Mouse (Mus musculus): ENCODE results near the gene Ngef. TPM values are rescaled to one million over a fixed set of nuclear protein-coding genes. Genes with fewer than 3 reads are reported as not detected.

The Ngef gene
- total RNA-seq, 1 experiment, result 1.2 TPM

- H3K9ac ChIP-seq (ENCODE audit: insufficient read depth, low read depth, low read length, poor library complexity, severe bottlenecking), result no peak overlapping the region
- no peak overlapping the region for H3K27ac ChIP-seq (ENCODE audit: insufficient read depth, low read depth, low read length, poor library complexity, severe bottlenecking)
- no peak overlapping the region for H3K4me3 ChIP-seq (ENCODE audit: insufficient read depth in 1 of 2, low read depth in 1 of 2, low read length in 2 of 2, poor library complexity in 1 of 2, severe bottlenecking in 1 of 2)
- H3K9me3 ChIP-seq (ENCODE audit: control insufficient read depth, insufficient read depth, low read depth, low read length), result no peaks in the 10 kb centered on the region
- no peaks in the 10 kb centered on the region for H3K4me1 ChIP-seq (ENCODE audit: control insufficient read depth in 2 of 2, insufficient read depth in 2 of 2, low read length in 2 of 2, poor library complexity in 1 of 2)
- in situ Hi-C loops (cut with MboI; ENCODE audit: low sequenced_read_pairs in 2 of 2, unreplicated experiment in 2 of 2), result no loop called here
- H3K36me3 ChIP-seq (ENCODE audit: control insufficient read depth, insufficient read depth, low read length, poor library complexity, severe bottlenecking), result no peaks in the 10 kb centered on the region
- DNase-seq (ENCODE audit: low read depth, low spot score), result no peak
- no peak for TF ChIP-seq CHD2 (IDR thresholded peaks at IDR 0.05; ENCODE audit: low read depth, low read length)
- TF ChIP-seq MAFK (IDR thresholded peaks at IDR 0.05; ENCODE audit: insufficient read depth, low read depth, low read length), result no peak
- no peak for TF ChIP-seq ZC3H11A (IDR thresholded peaks at IDR 0.05; ENCODE audit: borderline replicate concordance, low read depth, low read length)
- TF ChIP-seq HCFC1 (IDR thresholded peaks at IDR 0.05; ENCODE audit: borderline replicate concordance, insufficient read depth, low read length), result no peak
- no peak for TF ChIP-seq ZNF384 (IDR thresholded peaks at IDR 0.05; ENCODE audit: low read depth, low read length)
Measured at GRCm38 (mm10) chr1:87574785-87575184, 1.1 kb upstream of the Ngef start.

DNA sequence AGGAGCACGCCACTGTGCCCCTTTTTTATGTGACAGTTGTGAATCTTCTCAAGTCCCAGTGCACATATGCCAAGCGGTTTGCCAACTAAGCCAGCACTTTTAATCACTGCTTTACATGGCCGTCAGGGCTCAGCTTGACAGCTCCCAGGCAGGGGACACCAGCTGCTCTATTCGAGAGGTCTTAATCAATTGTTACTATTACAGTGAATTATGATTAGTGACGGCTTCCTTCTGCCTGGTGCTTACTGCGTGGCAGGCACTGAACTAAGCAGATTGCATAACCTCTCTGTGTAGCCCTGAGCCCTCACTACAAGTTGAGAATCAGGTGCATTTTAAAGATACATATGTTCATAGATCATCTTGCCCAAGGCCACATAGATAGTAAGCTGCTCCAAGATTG, 683 bp upstream of the Ngef start:
- H3K27ac ChIP-seq (ENCODE audit: insufficient read depth, low read depth, low read length, poor library complexity, severe bottlenecking), result no peak overlapping the region
- no peak for DNase-seq (ENCODE audit: low read depth, low spot score)
- TF ChIP-seq MAFK (IDR thresholded peaks at IDR 0.05; ENCODE audit: insufficient read depth, low read depth, low read length) (no peak), ZC3H11A (IDR thresholded peaks at IDR 0.05; ENCODE audit: borderline replicate concordance, low read depth, low read length) (no peak), CHD2 (IDR thresholded peaks at IDR 0.05; ENCODE audit: low read depth, low read length) (no peak), HCFC1 (IDR thresholded peaks at IDR 0.05; ENCODE audit: borderline replicate concordance, insufficient read depth, low read length) (no peak), ZNF384 (IDR thresholded peaks at IDR 0.05; ENCODE audit: low read depth, low read length) (no peak)
- H3K4me3 ChIP-seq (ENCODE audit: insufficient read depth in 1 of 2, low read depth in 1 of 2, low read length in 2 of 2, poor library complexity in 1 of 2, severe bottlenecking in 1 of 2), result no peak overlapping the region
- in situ Hi-C loops (cut with MboI; ENCODE audit: low sequenced_read_pairs in 2 of 2, unreplicated experiment in 2 of 2), result no loop called here
- no peak overlapping the region for H3K9ac ChIP-seq (ENCODE audit: insufficient read depth, low read depth, low read length, poor library complexity, severe bottlenecking)
- no peaks in the 10 kb centered on the region for H3K36me3 ChIP-seq (ENCODE audit: control insufficient read depth, insufficient read depth, low read length, poor library complexity, severe bottlenecking)
- no peaks in the 10 kb centered on the region for H3K4me1 ChIP-seq (ENCODE audit: control insufficient read depth in 2 of 2, insufficient read depth in 2 of 2, low read length in 2 of 2, poor library complexity in 1 of 2)
- H3K9me3 ChIP-seq (ENCODE audit: control insufficient read depth, insufficient read depth, low read depth, low read length), result no peaks in the 10 kb centered on the region

- DNase-seq (ENCODE audit: low read depth, low spot score), result no peak
- Histone ChIP-seq H3K36me3 (ENCODE audit: control insufficient read depth, insufficient read depth, low read length, poor library complexity, severe bottlenecking) (no peaks in the 10 kb centered on the region), H3K4me3 (ENCODE audit: insufficient read depth in 1 of 2, low read depth in 1 of 2, low read length in 2 of 2, poor library complexity in 1 of 2, severe bottlenecking in 1 of 2) (no peak overlapping the region), H3K27ac (ENCODE audit: insufficient read depth, low read depth, low read length, poor library complexity, severe bottlenecking) (no peak overlapping the region), H3K9ac (ENCODE audit: insufficient read depth, low read depth, low read length, poor library complexity, severe bottlenecking) (no peak overlapping the region), H3K4me1 (ENCODE audit: control insufficient read depth in 2 of 2, insufficient read depth in 2 of 2, low read length in 2 of 2, poor library complexity in 1 of 2) (no peaks in the 10 kb centered on the region), H3K9me3 (ENCODE audit: control insufficient read depth, insufficient read depth, low read depth, low read length) (no peaks in the 10 kb centered on the region)
- TF ChIP-seq MAFK (IDR thresholded peaks at IDR 0.05; ENCODE audit: insufficient read depth, low read depth, low read length) (no peak), HCFC1 (IDR thresholded peaks at IDR 0.05; ENCODE audit: borderline replicate concordance, insufficient read depth, low read length) (no peak), CHD2 (IDR thresholded peaks at IDR 0.05; ENCODE audit: low read depth, low read length) (no peak), ZNF384 (IDR thresholded peaks at IDR 0.05; ENCODE audit: low read depth, low read length) (no peak), ZC3H11A (IDR thresholded peaks at IDR 0.05; ENCODE audit: borderline replicate concordance, low read depth, low read length) (no peak)
- in situ Hi-C loops (cut with MboI; ENCODE audit: low sequenced_read_pairs in 2 of 2, unreplicated experiment in 2 of 2), result no loop called here
Measured at GRCm38 (mm10) chr1:87573261-87573660, 409 bp downstream of the Ngef start.

- TF ChIP-seq ZC3H11A (IDR thresholded peaks at IDR 0.05; ENCODE audit: borderline replicate concordance, low read depth, low read length) (no peak), CHD2 (IDR thresholded peaks at IDR 0.05; ENCODE audit: low read depth, low read length) (no peak), ZNF384 (IDR thresholded peaks at IDR 0.05; ENCODE audit: low read depth, low read length) (no peak), MAFK (IDR thresholded peaks at IDR 0.05; ENCODE audit: insufficient read depth, low read depth, low read length) (no peak), HCFC1 (IDR thresholded peaks at IDR 0.05; ENCODE audit: borderline replicate concordance, insufficient read depth, low read length) (no peak)
- H3K9ac ChIP-seq (ENCODE audit: insufficient read depth, low read depth, low read length, poor library complexity, severe bottlenecking), result no peak overlapping the region
- in situ Hi-C loops (cut with MboI; ENCODE audit: low sequenced_read_pairs in 2 of 2, unreplicated experiment in 2 of 2), result no loop called here
- H3K36me3 ChIP-seq (ENCODE audit: control insufficient read depth, insufficient read depth, low read length, poor library complexity, severe bottlenecking), result no peaks in the 10 kb centered on the region
- no peak overlapping the region for H3K27ac ChIP-seq (ENCODE audit: insufficient read depth, low read depth, low read length, poor library complexity, severe bottlenecking)
- peak; percentile 47 for DNase-seq (ENCODE audit: low read depth, low spot score)
- no peak overlapping the region for H3K4me3 ChIP-seq (ENCODE audit: insufficient read depth in 1 of 2, low read depth in 1 of 2, low read length in 2 of 2, poor library complexity in 1 of 2, severe bottlenecking in 1 of 2)
- no peaks in the 10 kb centered on the region for H3K9me3 ChIP-seq (ENCODE audit: control insufficient read depth, insufficient read depth, low read depth, low read length)
- no peaks in the 10 kb centered on the region for H3K4me1 ChIP-seq (ENCODE audit: control insufficient read depth in 2 of 2, insufficient read depth in 2 of 2, low read length in 2 of 2, poor library complexity in 1 of 2)
Measured at GRCm38 (mm10) chr1:87568398-87568797, 5.3 kb downstream of the Ngef start.

- in situ Hi-C loops (cut with MboI; ENCODE audit: low sequenced_read_pairs in 2 of 2, unreplicated experiment in 2 of 2), result no loop called here
- Histone ChIP-seq H3K9me3 (ENCODE audit: control insufficient read depth, insufficient read depth, low read depth, low read length) (no peaks in the 10 kb centered on the region), H3K36me3 (ENCODE audit: control insufficient read depth, insufficient read depth, low read length, poor library complexity, severe bottlenecking) (no peaks in the 10 kb centered on the region), H3K9ac (ENCODE audit: insufficient read depth, low read depth, low read length, poor library complexity, severe bottlenecking) (no peak overlapping the region), H3K4me3 (ENCODE audit: insufficient read depth in 1 of 2, low read depth in 1 of 2, low read length in 2 of 2, poor library complexity in 1 of 2, severe bottlenecking in 1 of 2) (no peak overlapping the region), H3K27ac (ENCODE audit: insufficient read depth, low read depth, low read length, poor library complexity, severe bottlenecking) (no peak overlapping the region), H3K4me1 (ENCODE audit: control insufficient read depth in 2 of 2, insufficient read depth in 2 of 2, low read length in 2 of 2, poor library complexity in 1 of 2) (no peaks in the 10 kb centered on the region)
- TF ChIP-seq HCFC1 (IDR thresholded peaks at IDR 0.05; ENCODE audit: borderline replicate concordance, insufficient read depth, low read length) (no peak), ZC3H11A (IDR thresholded peaks at IDR 0.05; ENCODE audit: borderline replicate concordance, low read depth, low read length) (no peak), CHD2 (IDR thresholded peaks at IDR 0.05; ENCODE audit: low read depth, low read length) (no peak), MAFK (IDR thresholded peaks at IDR 0.05; ENCODE audit: insufficient read depth, low read depth, low read length) (no peak), ZNF384 (IDR thresholded peaks at IDR 0.05; ENCODE audit: low read depth, low read length) (no peak)
- no peak for DNase-seq (ENCODE audit: low read depth, low spot score)
Measured at GRCm38 (mm10) chr1:87565760-87566159, 7.9 kb downstream of the Ngef start.
